Mouse (Mus musculus) T-helper 1 cell (primary cell): Measurements from ENCODE around the gene Gm12185.

Experiments used
- in situ Hi-C: fragments of 300-600 bp; cut with MboI, MseI; formaldehyde crosslinking; loops from one replicate; pipeline ENCODE4 v1.15.1; 2025; ENCODE audit warnings: high pct_unique_total_duplicates

The Gm12185 gene

GRCm38 (mm10) chr11:48923818-48924217 lies 68.2 kb downstream of the Gm12185 start:
- in situ Hi-C loops: loop anchor here (25.0 kb wide), 1 partner anchor 1937 kb away; no protein-coding TSS in a partner anchor

GRCm38 (mm10) chr11:48918380-48918779 lies 73.6 kb downstream of the Gm12185 start:
- in situ Hi-C loops: loop anchor here (10.0 to 25.0 kb wide), 2 partner anchors 46 to 1931 kb away; no protein-coding TSS in a partner anchor

GRCm38 (mm10) chr11:48913611-48914010 lies 78.4 kb downstream of the Gm12185 start:
- in situ Hi-C loops: loop anchor here (10.0 to 25.0 kb wide), 2 partner anchors 51 to 1926 kb away; no protein-coding TSS in a partner anchor

- in situ Hi-C loops: loop anchor here (25.0 kb wide), 1 partner anchor 1921 kb away; no protein-coding TSS in a partner anchor
These were observed 83.6 kb downstream of the Gm12185 start for GRCm38 (mm10) chr11:48908459-48908858.

GRCm38 (mm10) chr11:48902021-48902420 lies 90.0 kb downstream of the Gm12185 start, which contains the start of gene Gm5431:
TSS of gene Gm5431 (minus strand) at chr11:48902214.
- in situ Hi-C loops: loop anchor here (25.0 kb wide), 1 partner anchor 1915 kb away; no protein-coding TSS in a partner anchor

- in situ Hi-C loops: loop anchor here (25.0 kb wide), 1 partner anchor 1914 kb away; no protein-coding TSS in a partner anchor
These were observed 90.5 kb downstream of the Gm12185 start for GRCm38 (mm10) chr11:48901567-48901930.

GRCm38 (mm10) chr11:48900654-48901566 lies 91.1 kb downstream of the Gm12185 start:
- in situ Hi-C loops: loop anchor here (25.0 kb wide), 1 partner anchor 1914 kb away; no protein-coding TSS in a partner anchor

- in situ Hi-C loops: no loop called here
These were observed 93.1 kb downstream of the Gm12185 start for GRCm38 (mm10) chr11:48898812-48899431.

GRCm38 (mm10) chr11:48876680-48877079 lies 115.3 kb downstream of the Gm12185 start:
- in situ Hi-C loops: loop anchor here (5.0 to 10.0 kb wide), 2 partner anchors 51 to 1338 kb away; partner anchors contain the start of genes Mgat4b and Sqstm1

- in situ Hi-C loops: loop anchor here (5.0 to 10.0 kb wide), 2 partner anchors 52 to 1339 kb away; partner anchors contain the start of genes Mgat4b and Sqstm1
These were observed 116.6 kb downstream of the Gm12185 start for GRCm38 (mm10) chr11:48875343-48875837.

- in situ Hi-C loops: loop anchor here (5.0 to 10.0 kb wide), 3 partner anchors 223 to 1340 kb away; partner anchors contain the start of genes Mgat4b and Sqstm1
These were observed 117.6 kb downstream of the Gm12185 start for GRCm38 (mm10) chr11:48874465-48874864.

- in situ Hi-C loops: loop anchor here (5.0 to 10.0 kb wide), 3 partner anchors 224 to 1341 kb away; partner anchors contain the start of genes Mgat4b and Sqstm1
These were observed 118.3 kb downstream of the Gm12185 start for GRCm38 (mm10) chr11:48873591-48874290.

- in situ Hi-C loops: loop anchor here (5.0 to 10.0 kb wide), 3 partner anchors 225 to 1342 kb away; partner anchors contain the start of genes Mgat4b and Sqstm1
These were observed 119.2 kb downstream of the Gm12185 start for GRCm38 (mm10) chr11:48872695-48873300.

GRCm38 (mm10) chr11:48871817-48872541 lies 120.0 kb downstream of the Gm12185 start:
- in situ Hi-C loops: loop anchor here (5.0 to 10.0 kb wide), 3 partner anchors 225 to 1343 kb away; partner anchors contain the start of genes Mgat4b and Sqstm1

- in situ Hi-C loops: loop anchor here (5.0 to 10.0 kb wide), 3 partner anchors 226 to 1344 kb away; partner anchors contain the start of genes Mgat4b and Sqstm1
These were observed 120.7 kb downstream of the Gm12185 start, which contains the start of gene Irgm1 for GRCm38 (mm10) chr11:48871201-48871772. TSS of gene Irgm1 (minus strand) at chr11:48871683.

GRCm38 (mm10) chr11:48870781-48871180 lies 121.2 kb downstream of the Gm12185 start:
- in situ Hi-C loops: loop anchor here (5.0 to 10.0 kb wide), 3 partner anchors 227 to 1344 kb away; partner anchors contain the start of genes Mgat4b and Sqstm1

- in situ Hi-C loops: loop anchor here (5.0 to 10.0 kb wide), 4 partner anchors 228 to 1345 kb away; partner anchors contain the start of genes Mgat4b, Olfr1393 and Sqstm1
These were observed 122.5 kb downstream of the Gm12185 start for GRCm38 (mm10) chr11:48869380-48870110.

GRCm38 (mm10) chr11:48866481-48866880 lies 125.5 kb downstream of the Gm12185 start:
- in situ Hi-C loops: loop anchor here (10.0 kb wide), 1 partner anchor 408 kb away; the partner anchor contains the start of gene Olfr1393
